Mouse (Mus musculus): ENCODE data around the gene Cdkn3. TPM values are rescaled to one million over a fixed set of nuclear protein-coding genes. Genes with fewer than 3 reads are reported as not detected.
"Not testable (repeated sequence)": the region's sequence is repeated elsewhere in the genome, so short reads cannot be mapped to it uniquely, and the experiment has no call there.

Gene Cdkn3
- polyA plus RNA-seq, 1 experiment from 2014 or later, result 70.4 TPM

DNA sequence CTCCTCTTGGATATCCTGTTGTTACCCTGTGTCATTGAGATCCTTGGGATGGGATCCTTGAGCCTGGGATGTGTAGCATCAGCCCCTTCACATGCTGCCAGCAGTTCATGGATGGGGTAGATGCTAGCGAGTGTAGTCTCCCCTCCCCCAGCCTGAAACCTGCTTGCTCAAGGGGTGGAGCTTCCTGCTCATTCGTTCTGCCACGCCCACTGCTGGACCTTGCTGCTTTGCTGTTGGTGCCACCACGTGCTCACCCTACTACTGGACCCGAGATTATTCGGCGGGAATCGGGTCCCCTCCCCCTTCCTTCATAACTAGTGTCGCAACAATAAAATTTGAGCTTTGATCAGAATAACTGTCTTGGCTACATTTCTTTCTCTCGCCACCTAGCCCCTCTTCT is 6.0 kb upstream of the Cdkn3 start:
- H3K27ac ChIP-seq; ATAC-seq (ENCODE audit: borderline replicate concordance, extremely low read depth, low FRiP score, low TSS enrichment); H3K4me2 ChIP-seq; H3K4me3 ChIP-seq; H3K36me3 ChIP-seq; H3K9ac ChIP-seq; H3K9me3 ChIP-seq; H3K27me3 ChIP-seq; H3K4me1 ChIP-seq: not testable (repeated sequence)
- WGBS, result 58% methylated on average over 9 of the region's 10 CpGs

DNA sequence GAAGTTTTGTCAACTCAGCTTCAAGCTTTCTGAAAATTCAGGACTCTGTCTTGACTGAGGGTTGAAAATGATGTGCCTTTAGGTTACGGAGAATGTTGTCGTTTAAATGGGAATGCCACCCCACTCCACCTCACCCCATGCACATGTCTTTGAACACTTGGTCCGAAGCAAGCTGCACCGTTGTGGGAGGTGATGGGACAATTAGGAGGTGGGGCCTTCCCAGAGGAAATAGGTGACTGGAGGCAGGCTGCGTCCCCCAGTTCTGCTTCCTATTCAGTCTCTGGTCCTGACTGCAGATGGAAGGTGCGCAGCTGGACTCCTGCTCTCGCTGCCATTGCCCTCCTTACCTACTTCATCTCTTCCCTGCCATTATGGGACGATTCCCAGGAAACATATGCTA is 4.5 kb upstream of the Cdkn3 start:
- no peak overlapping the region for H3K4me3 ChIP-seq
- H3K9me3 ChIP-seq, result no peaks in the 10 kb centered on the region
- no peak overlapping the region for H3K9ac ChIP-seq
- H3K4me1 ChIP-seq, result peaks cover under 1% of the 10 kb centered on the region; the same call in 1 of the 2 replicates
- ATAC-seq (ENCODE audit: borderline replicate concordance, extremely low read depth, low FRiP score, low TSS enrichment), result no peak
- H3K27me3 ChIP-seq, result no peaks in the 10 kb centered on the region
- H3K4me2 ChIP-seq, result no peak overlapping the region
- no peaks in the 10 kb centered on the region for H3K36me3 ChIP-seq
- H3K27ac ChIP-seq, result no peak overlapping the region
- WGBS, result 86% methylated on average over 8 of the region's 8 CpGs

DNA sequence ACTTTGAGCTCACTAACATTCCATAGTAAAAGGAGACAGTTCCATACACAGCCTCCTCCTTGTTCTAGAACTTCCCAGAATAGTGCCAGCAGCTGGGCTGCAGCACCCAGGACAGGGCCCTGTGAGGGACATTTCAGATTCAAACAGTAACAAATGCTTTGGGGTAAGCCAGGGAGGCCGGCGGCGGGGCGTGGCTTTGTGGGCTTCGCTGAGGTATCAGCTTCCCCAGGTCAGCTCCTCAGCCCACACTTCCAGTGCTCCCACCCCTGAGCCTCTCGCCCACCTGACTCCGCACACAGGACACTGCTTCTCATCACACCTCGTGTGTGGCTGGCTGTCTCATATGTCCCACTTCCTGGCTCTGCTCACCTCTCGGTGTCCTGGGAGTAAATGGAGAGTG is 2.6 kb upstream of the Cdkn3 start:
- H3K4me3 ChIP-seq, result no peak overlapping the region
- no peak for ATAC-seq (ENCODE audit: borderline replicate concordance, extremely low read depth, low FRiP score, low TSS enrichment)
- H3K27ac ChIP-seq, result no peak overlapping the region
- H3K9me3 ChIP-seq, result no peaks in the 10 kb centered on the region
- 54% methylated on average over 9 of the region's 9 CpGs for WGBS
- H3K36me3 ChIP-seq, result no peaks in the 10 kb centered on the region
- no peak overlapping the region for H3K4me2 ChIP-seq
- H3K4me1 ChIP-seq, result peaks cover 14% of the 10 kb centered on the region
- no peak overlapping the region for H3K9ac ChIP-seq
- no peaks in the 10 kb centered on the region for H3K27me3 ChIP-seq

DNA sequence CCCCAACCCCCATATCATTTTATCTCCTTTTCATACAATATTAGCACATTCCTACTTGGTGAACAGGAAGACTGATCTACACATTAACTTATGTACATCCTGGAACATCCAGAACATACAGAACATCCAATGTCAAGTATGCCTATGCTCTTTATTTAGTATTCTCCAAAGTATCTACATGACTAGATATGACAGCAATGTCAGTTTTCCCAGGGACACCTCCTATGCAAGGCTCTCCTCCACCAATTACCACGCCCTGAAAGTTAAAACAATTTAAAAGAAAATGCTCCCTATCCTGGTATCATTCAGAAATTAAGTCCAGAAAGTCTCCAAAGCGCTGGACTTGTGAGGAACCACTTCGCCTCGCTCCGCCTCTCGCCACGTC is 379 bp upstream of the Cdkn3 start:
- Histone ChIP-seq H3K9ac (no peak overlapping the region), H3K27me3 (no peaks in the 10 kb centered on the region), H3K4me3 (peak overlapping the region; percentile 64), H3K4me2 (peak overlapping the region; percentile 78), H3K4me1 (peaks cover 14% of the 10 kb centered on the region), H3K9me3 (no peaks in the 10 kb centered on the region), H3K36me3 (peaks cover 8% of the 10 kb centered on the region; the same call in 1 of the 2 replicates), H3K27ac (no peak overlapping the region)
- ATAC-seq (ENCODE audit: borderline replicate concordance, extremely low read depth, low FRiP score, low TSS enrichment), result no peak
- 2% methylated on average over 7 of the region's 7 CpGs for WGBS

DNA sequence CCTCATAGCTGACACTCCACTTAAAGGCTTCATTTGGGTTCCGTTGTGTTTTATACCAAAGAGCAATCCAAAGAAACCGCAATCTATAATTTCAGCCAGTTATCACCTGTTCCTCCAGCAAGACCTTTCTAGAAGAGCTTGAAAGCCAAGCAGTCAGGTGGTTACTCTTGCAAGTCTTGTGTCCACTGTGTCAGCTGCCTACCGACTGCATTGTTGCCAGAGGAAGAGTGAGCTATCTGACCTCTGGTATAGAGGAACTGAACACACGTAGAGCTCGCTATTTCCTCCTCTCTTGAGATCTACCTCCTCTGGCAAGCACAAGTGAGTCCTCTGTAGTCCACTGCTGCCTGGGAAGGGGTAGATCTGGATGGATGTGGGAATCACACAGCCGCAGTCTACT is 845 bp downstream of the Cdkn3 start:
- H3K9ac ChIP-seq, result peak overlapping the region; percentile 71
- no peak for ATAC-seq (ENCODE audit: borderline replicate concordance, extremely low read depth, low FRiP score, low TSS enrichment)
- H3K4me2 ChIP-seq, result peak overlapping the region; percentile 78
- peaks cover 14% of the 10 kb centered on the region; the same call in 1 of the 2 replicates for H3K36me3 ChIP-seq
- WGBS, result 33% methylated on average over 6 of the region's 6 CpGs
- peak overlapping the region; percentile 64 for H3K4me3 ChIP-seq
- H3K4me1 ChIP-seq, result peaks cover 14% of the 10 kb centered on the region
- no peaks in the 10 kb centered on the region for H3K9me3 ChIP-seq
- H3K27ac ChIP-seq, result no peak overlapping the region
- H3K27me3 ChIP-seq, result no peaks in the 10 kb centered on the region

DNA sequence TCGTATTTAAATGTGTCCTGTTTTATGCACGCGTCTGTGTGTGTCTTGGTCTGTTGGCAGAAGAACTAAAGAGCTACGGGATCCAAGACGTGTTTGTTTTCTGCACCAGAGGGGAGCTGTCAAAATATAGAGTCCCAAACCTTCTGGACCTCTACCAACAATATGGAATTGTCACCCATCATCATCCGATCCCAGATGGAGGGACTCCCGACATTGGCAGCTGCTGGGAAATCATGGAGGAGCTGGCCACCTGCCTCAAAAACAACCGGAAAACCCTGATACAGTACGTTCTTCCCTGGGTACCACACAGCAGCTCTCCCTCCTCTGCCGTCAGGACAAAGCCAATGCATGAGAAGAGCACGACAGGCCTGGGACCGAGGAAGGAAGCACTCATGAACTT is 6.8 kb downstream of the Cdkn3 start:
- Histone ChIP-seq H3K27me3 (no peaks in the 10 kb centered on the region), H3K9me3 (no peaks in the 10 kb centered on the region), H3K4me3 (no peak overlapping the region), H3K36me3 (peaks cover 62% of the 10 kb centered on the region), H3K9ac (no peak overlapping the region), H3K4me2 (no peak overlapping the region), H3K4me1 (peaks cover 1% of the 10 kb centered on the region; the same call in 1 of the 2 replicates), H3K27ac (no peak overlapping the region)
- 67% methylated on average over 12 of the region's 12 CpGs for WGBS
- no peak for ATAC-seq (ENCODE audit: borderline replicate concordance, extremely low read depth, low FRiP score, low TSS enrichment)

DNA sequence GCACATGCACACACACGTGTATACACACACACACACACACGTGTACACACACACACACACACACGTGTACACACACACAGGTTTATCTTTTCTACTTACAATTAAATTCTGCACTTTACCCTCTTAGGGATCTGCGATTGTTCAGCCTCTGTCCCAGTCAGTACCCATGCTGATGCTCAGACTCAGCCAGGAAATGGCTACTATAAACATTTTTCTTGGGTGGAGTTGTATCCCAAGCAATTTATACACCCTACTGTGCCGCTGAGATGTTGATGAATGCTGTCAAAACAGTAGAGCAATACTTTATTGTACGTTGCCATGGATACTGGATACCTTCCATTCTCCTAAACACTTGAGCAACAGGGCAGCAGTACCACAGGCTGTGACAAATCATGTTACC is 9.7 kb downstream of the Cdkn3 start:
- Histone ChIP-seq H3K4me3 (no peak overlapping the region), H3K9ac (no peak overlapping the region), H3K9me3 (no peaks in the 10 kb centered on the region), H3K4me1 (no peaks in the 10 kb centered on the region; the same call in 1 of the 2 replicates), H3K27me3 (no peaks in the 10 kb centered on the region), H3K4me2 (no peak overlapping the region), H3K27ac (no peak overlapping the region), H3K36me3 (peaks cover 70% of the 10 kb centered on the region)
- no peak for ATAC-seq (ENCODE audit: borderline replicate concordance, extremely low read depth, low FRiP score, low TSS enrichment)
- whole genome bisulfite sequencing, result 62% methylated on average over 6 of the region's 6 CpGs

DNA sequence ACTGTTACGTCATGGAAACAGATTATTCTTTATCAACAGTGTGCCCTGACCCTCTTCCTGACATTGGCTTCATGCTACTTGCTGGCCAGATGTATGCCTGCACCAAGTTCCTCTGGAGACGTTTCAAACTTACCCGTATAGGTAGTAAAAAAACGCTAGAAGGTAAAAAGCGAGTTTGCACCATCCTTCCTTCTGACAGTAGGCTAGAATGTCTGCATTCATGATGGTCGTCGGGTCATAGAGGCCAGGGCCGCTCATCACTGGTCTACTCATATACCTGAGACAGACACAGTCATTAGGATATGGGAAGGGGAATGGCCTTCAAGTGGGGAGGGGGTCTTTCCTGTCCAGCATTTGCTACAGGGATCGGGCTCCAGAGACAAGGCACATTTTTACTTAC is 18.4 kb downstream of the Cdkn3 start:
- H3K27me3 ChIP-seq, result no peaks in the 10 kb centered on the region
- no peak overlapping the region for H3K4me2 ChIP-seq
- H3K4me3 ChIP-seq, result no peak overlapping the region
- H3K36me3 ChIP-seq, result peaks cover 82% of the 10 kb centered on the region
- ATAC-seq (ENCODE audit: borderline replicate concordance, extremely low read depth, low FRiP score, low TSS enrichment), result no peak
- H3K27ac ChIP-seq, result no peak overlapping the region
- no peaks in the 10 kb centered on the region for H3K9me3 ChIP-seq
- WGBS, result 97% methylated on average over 9 of the region's 9 CpGs
- H3K4me1 ChIP-seq, result no peaks in the 10 kb centered on the region
- no peak overlapping the region for H3K9ac ChIP-seq

DNA sequence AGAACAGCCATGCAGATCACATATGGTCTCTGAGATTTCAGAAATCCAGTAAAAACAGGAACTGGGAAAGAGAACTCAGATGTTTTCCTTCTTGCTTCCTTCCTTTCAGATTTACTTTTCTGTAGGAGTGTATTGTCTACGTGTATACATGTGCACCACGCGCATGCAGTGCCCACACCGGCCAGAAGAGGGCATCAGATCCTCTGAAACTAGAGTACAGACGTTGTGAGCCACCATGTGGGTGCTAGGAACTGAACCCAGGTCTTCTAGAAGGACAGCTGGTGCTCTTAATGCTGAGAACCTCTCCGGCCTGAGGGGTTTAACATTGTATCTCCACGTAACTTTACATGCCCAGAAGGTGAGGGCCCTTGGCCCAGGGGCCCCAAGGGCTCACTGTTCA is 18.9 kb downstream of the Cdkn3 start:
- WGBS, result 94% methylated on average over 7 of the region's 7 CpGs
- H3K27ac ChIP-seq, result no peak overlapping the region
- ATAC-seq (ENCODE audit: borderline replicate concordance, extremely low read depth, low FRiP score, low TSS enrichment), result no peak
- no peak overlapping the region for H3K4me3 ChIP-seq
- H3K27me3 ChIP-seq, result no peaks in the 10 kb centered on the region
- H3K9ac ChIP-seq, result no peak overlapping the region
- H3K36me3 ChIP-seq, result peaks cover 77% of the 10 kb centered on the region
- no peak overlapping the region for H3K4me2 ChIP-seq
- H3K4me1 ChIP-seq, result no peaks in the 10 kb centered on the region
- H3K9me3 ChIP-seq, result no peaks in the 10 kb centered on the region

DNA sequence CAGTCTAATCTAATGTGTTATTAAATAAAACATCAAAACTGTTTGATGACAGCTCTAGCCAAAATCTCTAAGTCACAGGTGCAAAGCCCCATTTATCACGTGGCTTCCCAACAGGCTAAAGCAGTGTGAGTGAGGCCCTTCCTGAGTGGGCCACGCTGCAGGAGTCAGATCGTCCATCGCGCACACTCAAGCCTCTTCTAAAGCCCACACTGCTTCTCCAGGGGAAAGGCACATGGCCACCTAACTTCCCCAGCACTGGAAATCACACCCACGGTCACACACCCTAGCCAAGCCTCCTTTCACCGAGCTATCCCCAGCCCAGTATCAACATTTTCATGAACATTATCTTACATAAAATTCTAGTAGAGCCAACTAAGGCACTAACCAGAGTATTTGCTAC is 20.7 kb downstream of the Cdkn3 start:
- no peaks in the 10 kb centered on the region for H3K27me3 ChIP-seq
- no peak overlapping the region for H3K4me2 ChIP-seq
- peaks cover 60% of the 10 kb centered on the region for H3K36me3 ChIP-seq
- ATAC-seq (ENCODE audit: borderline replicate concordance, extremely low read depth, low FRiP score, low TSS enrichment), result no peak
- H3K27ac ChIP-seq, result no peak overlapping the region
- 89% methylated on average over 7 of the region's 7 CpGs for WGBS
- no peaks in the 10 kb centered on the region for H3K9me3 ChIP-seq
- H3K4me3 ChIP-seq, result no peak overlapping the region
- peaks cover 2% of the 10 kb centered on the region; the same call in 1 of the 2 replicates for H3K4me1 ChIP-seq
- H3K9ac ChIP-seq, result no peak overlapping the region

DNA sequence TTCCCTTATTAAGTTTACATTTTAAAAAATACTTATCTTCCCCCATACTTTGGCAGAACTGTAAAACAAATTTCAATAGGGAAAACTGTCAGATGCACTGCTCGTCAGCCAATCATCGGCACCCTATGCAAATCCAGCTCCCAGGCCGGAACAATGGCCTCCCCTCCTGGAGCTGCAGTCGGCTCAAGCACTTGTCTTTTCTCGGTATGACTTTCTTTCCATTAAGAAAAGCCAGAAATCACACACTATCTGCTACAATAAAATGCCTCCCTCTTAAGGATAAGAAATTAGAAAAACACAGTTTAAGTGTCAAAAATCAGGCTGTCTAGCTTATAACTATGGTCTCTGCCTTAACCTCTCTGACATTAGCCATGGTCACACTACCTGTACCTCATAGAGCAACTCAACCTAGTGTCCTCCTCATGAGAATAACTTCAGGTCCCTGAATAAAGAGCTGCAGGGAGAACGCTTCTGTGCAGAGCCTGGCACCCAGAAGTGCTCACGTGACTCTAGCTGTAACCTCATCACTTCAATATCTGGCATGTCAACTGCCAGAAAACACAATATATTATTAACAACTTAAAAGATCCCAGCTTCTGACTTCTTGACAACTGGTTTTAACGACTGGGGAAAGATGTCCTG is 22.0 kb downstream of the Cdkn3 start:
- H3K27ac ChIP-seq, result no peak overlapping the region
- peaks cover 10% of the 10 kb centered on the region for H3K4me1 ChIP-seq
- H3K9ac ChIP-seq, result no peak overlapping the region
- H3K4me3 ChIP-seq, result no peak overlapping the region
- no peak overlapping the region for H3K4me2 ChIP-seq
- peaks cover 48% of the 10 kb centered on the region for H3K36me3 ChIP-seq
- ATAC-seq (ENCODE audit: borderline replicate concordance, extremely low read depth, low FRiP score, low TSS enrichment), result no peak
- WGBS, result 82% methylated on average over 8 of the region's 8 CpGs
- H3K9me3 ChIP-seq, result no peaks in the 10 kb centered on the region
- no peaks in the 10 kb centered on the region for H3K27me3 ChIP-seq

DNA sequence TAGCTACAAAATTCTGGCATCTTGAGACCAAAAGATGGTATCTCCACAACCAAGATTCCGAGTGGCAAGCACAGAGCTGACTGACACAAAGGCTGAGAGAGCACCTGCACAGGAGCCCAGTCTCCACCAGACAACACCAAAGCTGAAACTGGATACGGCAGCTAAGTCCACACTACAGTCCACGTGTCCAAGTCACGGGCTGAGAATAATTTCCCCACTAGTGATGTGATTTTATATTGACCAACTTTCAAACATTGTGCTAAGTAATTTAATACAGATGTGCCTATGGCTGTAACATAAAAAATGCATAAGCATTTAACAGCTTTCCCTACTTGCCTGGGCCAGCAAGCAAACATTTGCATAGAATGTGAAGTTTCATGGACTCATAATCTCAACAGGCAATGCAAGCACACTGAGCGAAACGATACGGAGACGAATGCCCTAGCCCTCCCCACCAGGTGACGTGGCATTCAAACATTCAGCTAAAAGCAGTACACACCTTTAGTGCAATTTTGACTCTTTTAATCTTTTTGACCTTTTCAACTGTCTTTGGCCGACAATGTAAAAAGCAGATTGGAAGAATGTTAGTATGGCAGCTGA is 23.1 kb downstream of the Cdkn3 start:
- 85% methylated on average over 10 of the region's 10 CpGs for WGBS
- Histone ChIP-seq H3K36me3 (peaks cover 38% of the 10 kb centered on the region), H3K4me3 (no peak overlapping the region), H3K9me3 (no peaks in the 10 kb centered on the region), H3K4me2 (no peak overlapping the region), H3K9ac (no peak overlapping the region), H3K27ac (no peak overlapping the region), H3K27me3 (no peaks in the 10 kb centered on the region), H3K4me1 (peaks cover 10% of the 10 kb centered on the region)
- no peak for ATAC-seq (ENCODE audit: borderline replicate concordance, extremely low read depth, low FRiP score, low TSS enrichment)

Data from lung, embryonic 15.5 days (tissue).